ENCODE assay signal across 8 mouse cellular contexts in genomic region chr11:97799146-97799993, GRCm38 (mm10). TPM values are rescaled to one million over a fixed set of nuclear protein-coding genes. Genes with fewer than 3 reads are reported as not detected.
DNase-seq lines count a peak whose midpoint lies in the region; ATAC-seq lines count a peak whose summit lies in the region.

No protein-coding gene starts in this region.

- intact Hi-C loops in left cerebral cortex, postnatal 36 days (cut with DNase I) = loop anchor here (1.0 kb wide), 1 partner anchor 41 kb away; the partner anchor contains the start of gene B230217C12Rik

- H3K27me3 ChIP-seq in intestine, embryonic 16.5 days (replicated peaks; ENCODE audit: control insufficient read depth, insufficient read depth, low read length) = no peaks in the 10 kb centered on the region

- peaks cover 42% of the 10 kb centered on the region for H3K4me1 ChIP-seq in intestine, embryonic 16.5 days (ENCODE audit: control insufficient read depth, insufficient read depth, low read length)

- peak; percentile 79 for ATAC-seq in intestine, embryonic 16.5 days

- H3K27ac ChIP-seq in intestine, embryonic 16.5 days (ENCODE audit: low read length) = peak overlapping the region; percentile 95

- H3K9me3 ChIP-seq in intestine, embryonic 16.5 days (ENCODE audit: control insufficient read depth, low read length) = no peaks in the 10 kb centered on the region

- H3K4me2 ChIP-seq in intestine, embryonic 16.5 days (ENCODE audit: low read depth, low read length) = peak overlapping the region; percentile 77

- H3K36me3 ChIP-seq in intestine, embryonic 16.5 days (ENCODE audit: control insufficient read depth, insufficient read depth, low read length) = no peaks in the 10 kb centered on the region

- under 1% methylated on average over 71 of the region's 71 CpGs for WGBS in intestine, embryonic 16.5 days

- H3K4me3 ChIP-seq in intestine, embryonic 16.5 days (ENCODE audit: low read length) = peak overlapping the region; percentile 68

- peak; percentile 90 to 94 for DNase-seq in adrenal gland, adult 18-20 months (ENCODE audit: low spot score in 2 of 2)
- peak; percentile 65 for DNase-seq in embryo, embryonic 11.5 days (ENCODE audit: low read depth, low spot score)
- DNase-seq in gastrocnemius, postnatal 4 days (ENCODE audit: low spot score in 2 of 2) = peak; percentile 82 to 86
- peak; percentile 87 to 88 for DNase-seq in left cerebral cortex, postnatal 36 days (ENCODE audit: low spot score in 2 of 2)
- DNase-seq in mesoderm, embryonic 11.5 days (ENCODE audit: low read depth, low spot score) = peak; percentile 78
- peak; percentile 76 to 79 for DNase-seq in right cerebral cortex, postnatal 36 days (ENCODE audit: low spot score in 2 of 2)
- DNase-seq in urinary bladder, postnatal 36 days (ENCODE audit: low spot score in 2 of 2) = peak; percentile 85 to 87

- peak overlapping the region; percentile 79 for H3K9ac ChIP-seq in intestine, embryonic 16.5 days (ENCODE audit: low read depth, low read length)

RNA-seq across cellular contexts. Expression of gene Lasp1, which starts 0.6 kb away (rescaled TPM):
- 100 to 1,000 TPM in 1 of 2 experiments, 10 to 100 TPM in 1; 94.0 to 145 TPM for total RNA-seq in adrenal gland, adult 18-20 months (2021)
- 10 to 100 TPM; 82.0 to 99.0 TPM for total RNA-seq in gastrocnemius, postnatal 4 days (2021)
- 141 and 148 TPM in 2 replicates for polyA plus RNA-seq in intestine, embryonic 16.5 days (2015; fragmentation: Nextera tagmentation; extraction: Ambion mirVana)
- total RNA-seq in left cerebral cortex, postnatal 36 days (2021) = 100 to 1,000 TPM; 175 to 183 TPM

RNA-seq across cellular contexts. Expression of gene Rpl23, which starts 17.1 kb away (rescaled TPM):
- total RNA-seq in adrenal gland, adult 18-20 months (2021) = 100 to 1,000 TPM; 830 to 834 TPM
- 100 to 1,000 TPM; 976 to 983 TPM for total RNA-seq in gastrocnemius, postnatal 4 days (2021)
- 466 and 491 TPM in 2 replicates for polyA plus RNA-seq in intestine, embryonic 16.5 days (2015; fragmentation: Nextera tagmentation; extraction: Ambion mirVana)
- 100 to 1,000 TPM; 330 to 339 TPM for total RNA-seq in left cerebral cortex, postnatal 36 days (2021)

RNA-seq across cellular contexts. Expression of gene 1700001P01Rik, which starts 23.7 kb away (rescaled TPM):
- total RNA-seq in adrenal gland, adult 18-20 months (2021) = not detected
- not detected for total RNA-seq in gastrocnemius, postnatal 4 days (2021)
- not detected in 2 replicates for polyA plus RNA-seq in intestine, embryonic 16.5 days (2015; fragmentation: Nextera tagmentation; extraction: Ambion mirVana)
- 1 to 10 TPM in 1 of 2 experiments, not detected in 1; 1.1 TPM for total RNA-seq in left cerebral cortex, postnatal 36 days (2021)

RNA-seq across cellular contexts. Expression of gene Cwc25, which starts 33.0 kb away (rescaled TPM):
- 10 to 100 TPM; 18.2 to 21.1 TPM for total RNA-seq in adrenal gland, adult 18-20 months (2021)
- 10 to 100 TPM; 13.4 to 13.5 TPM for total RNA-seq in gastrocnemius, postnatal 4 days (2021)
- 11.1 and 11.9 TPM in 2 replicates for polyA plus RNA-seq in intestine, embryonic 16.5 days (2015; fragmentation: Nextera tagmentation; extraction: Ambion mirVana)
- total RNA-seq in left cerebral cortex, postnatal 36 days (2021) = 10 to 100 TPM; 20.2 to 20.7 TPM

RNA-seq across cellular contexts. Expression of gene B230217C12Rik, which starts 41.2 kb away (rescaled TPM):
- total RNA-seq in adrenal gland, adult 18-20 months (2021) = 1 to 10 TPM; 3.7 to 4.0 TPM
- total RNA-seq in gastrocnemius, postnatal 4 days (2021) = 1 to 10 TPM; 1.0 to 2.4 TPM
- polyA plus RNA-seq in intestine, embryonic 16.5 days (2015; fragmentation: Nextera tagmentation; extraction: Ambion mirVana) = 4.1 TPM in 2 replicates
- 10 to 100 TPM; 79.9 to 81.0 TPM for total RNA-seq in left cerebral cortex, postnatal 36 days (2021)

Comparison
In these comparisons a context has a peak if more than half of its experiments do, and no peak if none do; other contexts are left out.
1. Peak in every context shown above with its lines: DNase-seq, ATAC-seq, H3K4me3 ChIP-seq and H3K27ac ChIP-seq.